Mouse (Mus musculus) gastrocnemius, postnatal 10 days (tissue): Measurements from ENCODE around the gene Fuca1. TPM values are rescaled to one million over a fixed set of nuclear protein-coding genes. Genes with fewer than 3 reads are reported as not detected.
A peak's percentile ranks its signal among the peaks of the same experiment; 100 is the strongest.
"Not testable (repeated sequence)": the region's sequence is repeated elsewhere in the genome, so short reads cannot be mapped to it uniquely, and the experiment has no call there.

Source experiments
- DNase-seq: peaks from one replicate; pipeline ENCODE4 v3.0.0; 2021; ENCODE audit warnings: mixed read lengths
- total RNA-seq, 2 experiments: library from RNA; stranded (reverse); gene quantifications; 2 replicates each; pipeline ENCODE4 v1.2.3; 2021

The Fuca1 gene
- total RNA-seq, 2 experiments from 2014 or later, result 36.1 to 41.4 TPM

- DNase-seq, result no peak
Observed at GRCm38 (mm10) chr4:135953179-135953578, 32.6 kb downstream of the Fuca1 start.

- DNase-seq, result peak; percentile 77
Observed at GRCm38 (mm10) chr4:135954241-135954640, 33.7 kb downstream of the Fuca1 start.

GRCm38 (mm10) chr4:135955886-135956285 is 35.4 kb downstream of the Fuca1 start:
- no peak for DNase-seq

- no peak for DNase-seq
Observed at GRCm38 (mm10) chr4:135958354-135958753, 37.8 kb downstream of the Fuca1 start.

- DNase-seq, result peak; percentile 86
Observed at GRCm38 (mm10) chr4:135960717-135961116, 40.2 kb downstream of the Fuca1 start.

- no peak for DNase-seq
Observed at GRCm38 (mm10) chr4:135961709-135962108, 41.2 kb downstream of the Fuca1 start.

- DNase-seq, result no peak
Observed at GRCm38 (mm10) chr4:135962198-135962597, 41.7 kb downstream of the Fuca1 start.

GRCm38 (mm10) chr4:135962946-135963345 is 42.4 kb downstream of the Fuca1 start:
- DNase-seq, result no peak

- DNase-seq, result peak; percentile 90
Observed at GRCm38 (mm10) chr4:135963457-135964193, 43.1 kb downstream of the Fuca1 start, which contains the start of gene Gale. Gene Gale (plus strand): TSS chr4:135963727.

GRCm38 (mm10) chr4:135964426-135964825 is 43.9 kb downstream of the Fuca1 start:
- DNase-seq, result no peak

GRCm38 (mm10) chr4:135965113-135965512 is 44.6 kb downstream of the Fuca1 start:
- no peak for DNase-seq

GRCm38 (mm10) chr4:135966283-135966682 is 45.7 kb downstream of the Fuca1 start:
- DNase-seq, result no peak

- DNase-seq, result no peak
Observed at GRCm38 (mm10) chr4:135967086-135967760, 46.7 kb downstream of the Fuca1 start.

GRCm38 (mm10) chr4:135968271-135968869 is 47.8 kb downstream of the Fuca1 start:
- DNase-seq, result no peak

GRCm38 (mm10) chr4:135969070-135969750 is 48.7 kb downstream of the Fuca1 start:
- DNase-seq, result no peak

GRCm38 (mm10) chr4:135970585-135970984 is 50.0 kb downstream of the Fuca1 start:
- no peak for DNase-seq

- DNase-seq, result no peak
Observed at GRCm38 (mm10) chr4:135971805-135972555, 51.4 kb downstream of the Fuca1 start.

GRCm38 (mm10) chr4:135972556-135972906 is 52.0 kb downstream of the Fuca1 start, which contains the start of gene Lypla2:
Gene Lypla2 (minus strand): TSS chr4:135972626.
- peak; percentile 90 for DNase-seq

- no peak for DNase-seq
Observed at GRCm38 (mm10) chr4:135972911-135973811, 52.6 kb downstream of the Fuca1 start.

GRCm38 (mm10) chr4:135976146-135976545 is 55.6 kb downstream of the Fuca1 start:
- DNase-seq, result no peak

GRCm38 (mm10) chr4:135980223-135980622 is 59.7 kb downstream of the Fuca1 start:
- not testable (repeated sequence) for DNase-seq
